Mouse (Mus musculus): ENCODE results near the gene Ggps1. TPM values are rescaled to one million over a fixed set of nuclear protein-coding genes. Genes with fewer than 3 reads are reported as not detected.
"Not testable (repeated sequence)": the region's sequence is repeated elsewhere in the genome, so short reads cannot be mapped to it uniquely, and the experiment has no call there.

The Ggps1 gene
- total and polyA plus RNA-seq, 2 experiments from 2014 or later, result 80.0 to 120 TPM

- Histone ChIP-seq H3K4me2 (ENCODE audit: low read depth, low read length) (no peak overlapping the region), H3K27me3 (ENCODE audit: insufficient read depth, low read length) (no peaks in the 10 kb centered on the region), H3K9me3 (ENCODE audit: low read length) (no peaks in the 10 kb centered on the region), H3K36me3 (ENCODE audit: insufficient read depth, low read length) (peaks cover 18% of the 10 kb centered on the region; the same call in 1 of the 2 replicates), H3K27ac (no peak overlapping the region), H3K9ac (replicated peaks; ENCODE audit: low read length) (no peak overlapping the region), H3K4me3 (ENCODE audit: low read length) (no peak overlapping the region), H3K4me1 (ENCODE audit: insufficient read depth, low read length) (no peaks in the 10 kb centered on the region)
- ATAC-seq (no peak), DNase-seq (ENCODE audit: low spot score) (no peak)
- no peak for TF ChIP-seq CTCF (IDR thresholded peaks at IDR 0.05; ENCODE audit: low read depth)
- WGBS, result 93% methylated on average over 6 of the region's 6 CpGs
These were observed 37.0 kb downstream of the Ggps1 start for GRCm38 (mm10) chr13:14026154-14026820.

GRCm38 (mm10) chr13:14025554-14025953 is 37.7 kb downstream of the Ggps1 start:
- Histone ChIP-seq H3K4me3 (ENCODE audit: low read length) (no peak overlapping the region), H3K4me2 (ENCODE audit: low read depth, low read length) (no peak overlapping the region), H3K9ac (replicated peaks; ENCODE audit: low read length) (no peak overlapping the region), H3K4me1 (ENCODE audit: insufficient read depth, low read length) (no peaks in the 10 kb centered on the region), H3K36me3 (ENCODE audit: insufficient read depth, low read length) (peaks cover 18% of the 10 kb centered on the region; the same call in 1 of the 2 replicates), H3K9me3 (ENCODE audit: low read length) (no peaks in the 10 kb centered on the region), H3K27me3 (ENCODE audit: insufficient read depth, low read length) (no peaks in the 10 kb centered on the region), H3K27ac (no peak overlapping the region)
- TF ChIP-seq CTCF (IDR thresholded peaks at IDR 0.05; ENCODE audit: low read depth), result no peak
- DNase-seq (ENCODE audit: low spot score), result no peak
- 94% methylated on average over 6 of the region's 6 CpGs for WGBS
- no peak for ATAC-seq

GRCm38 (mm10) chr13:14021417-14021816 is 41.9 kb downstream of the Ggps1 start:
- H3K27me3 ChIP-seq (ENCODE audit: insufficient read depth, low read length); DNase-seq (ENCODE audit: low spot score); H3K4me1 ChIP-seq (ENCODE audit: insufficient read depth, low read length); H3K27ac ChIP-seq; ATAC-seq; H3K9ac ChIP-seq (replicated peaks; ENCODE audit: low read length); H3K4me3 ChIP-seq (ENCODE audit: low read length); H3K9me3 ChIP-seq (ENCODE audit: low read length); H3K4me2 ChIP-seq (ENCODE audit: low read depth, low read length): not testable (repeated sequence)
- peaks cover 17% of the 10 kb centered on the region for H3K36me3 ChIP-seq (ENCODE audit: insufficient read depth, low read length)
- 74% methylated on average over 10 of the region's 12 CpGs for WGBS

- Histone ChIP-seq H3K9me3 (ENCODE audit: low read length) (no peaks in the 10 kb centered on the region), H3K4me1 (ENCODE audit: insufficient read depth, low read length) (no peaks in the 10 kb centered on the region), H3K4me2 (ENCODE audit: low read depth, low read length) (no peak overlapping the region), H3K27me3 (ENCODE audit: insufficient read depth, low read length) (no peaks in the 10 kb centered on the region), H3K27ac (no peak overlapping the region), H3K36me3 (ENCODE audit: insufficient read depth, low read length) (peaks cover 17% of the 10 kb centered on the region), H3K4me3 (ENCODE audit: low read length) (no peak overlapping the region), H3K9ac (replicated peaks; ENCODE audit: low read length) (no peak overlapping the region)
- ATAC-seq (no peak), DNase-seq (ENCODE audit: low spot score) (no peak)
- TF ChIP-seq CTCF (IDR thresholded peaks at IDR 0.05; ENCODE audit: low read depth), result no peak
- WGBS, result 97% methylated on average over 3 of the region's 3 CpGs
These were observed 44.4 kb downstream of the Ggps1 start for GRCm38 (mm10) chr13:14018852-14019251.

- no peak overlapping the region for H3K9ac ChIP-seq (replicated peaks; ENCODE audit: low read length)
- no peak for TF ChIP-seq CTCF (IDR thresholded peaks at IDR 0.05; ENCODE audit: low read depth)
- H3K27me3 ChIP-seq (ENCODE audit: insufficient read depth, low read length), result no peaks in the 10 kb centered on the region
- no peaks in the 10 kb centered on the region for H3K9me3 ChIP-seq (ENCODE audit: low read length)
- H3K4me1 ChIP-seq (ENCODE audit: insufficient read depth, low read length), result no peaks in the 10 kb centered on the region
- ATAC-seq (no peak), DNase-seq (ENCODE audit: low spot score) (no peak)
- H3K36me3 ChIP-seq (ENCODE audit: insufficient read depth, low read length), result peaks cover 17% of the 10 kb centered on the region
- H3K27ac ChIP-seq, result no peak overlapping the region
- no peak overlapping the region for H3K4me2 ChIP-seq (ENCODE audit: low read depth, low read length)
- H3K4me3 ChIP-seq (ENCODE audit: low read length), result no peak overlapping the region
These were observed 45.0 kb downstream of the Ggps1 start for GRCm38 (mm10) chr13:14018283-14018682.

GRCm38 (mm10) chr13:14015609-14016008 is 47.7 kb downstream of the Ggps1 start:
- DNase-seq (ENCODE audit: low spot score), result no peak
- H3K36me3 ChIP-seq (ENCODE audit: insufficient read depth, low read length), result peaks cover 17% of the 10 kb centered on the region
- H3K9me3 ChIP-seq (ENCODE audit: low read length), result no peaks in the 10 kb centered on the region
- H3K27ac ChIP-seq, result no peak overlapping the region
- no peak overlapping the region for H3K4me3 ChIP-seq (ENCODE audit: low read length)
- H3K4me1 ChIP-seq (ENCODE audit: insufficient read depth, low read length), result no peaks in the 10 kb centered on the region
- WGBS, result 91% methylated on average over 6 of the region's 6 CpGs
- no peak overlapping the region for H3K9ac ChIP-seq (replicated peaks; ENCODE audit: low read length)
- H3K27me3 ChIP-seq (ENCODE audit: insufficient read depth, low read length), result no peaks in the 10 kb centered on the region
- ATAC-seq, result no peak
- no peak for TF ChIP-seq CTCF (IDR thresholded peaks at IDR 0.05; ENCODE audit: low read depth)
- H3K4me2 ChIP-seq (ENCODE audit: low read depth, low read length), result no peak overlapping the region

GRCm38 (mm10) chr13:14014540-14014939 is 48.7 kb downstream of the Ggps1 start:
- no peaks in the 10 kb centered on the region for H3K4me1 ChIP-seq (ENCODE audit: insufficient read depth, low read length)
- no peak for DNase-seq (ENCODE audit: low spot score)
- no peak overlapping the region for H3K9ac ChIP-seq (replicated peaks; ENCODE audit: low read length)
- 93% methylated on average over 4 of the region's 4 CpGs for WGBS
- H3K4me2 ChIP-seq (ENCODE audit: low read depth, low read length), result no peak overlapping the region
- peaks cover 14% of the 10 kb centered on the region for H3K36me3 ChIP-seq (ENCODE audit: insufficient read depth, low read length)
- no peaks in the 10 kb centered on the region for H3K9me3 ChIP-seq (ENCODE audit: low read length)
- no peak overlapping the region for H3K27ac ChIP-seq
- H3K27me3 ChIP-seq (ENCODE audit: insufficient read depth, low read length), result no peaks in the 10 kb centered on the region
- no peak for ATAC-seq
- H3K4me3 ChIP-seq (ENCODE audit: low read length), result no peak overlapping the region
- TF ChIP-seq CTCF (IDR thresholded peaks at IDR 0.05; ENCODE audit: low read depth), result no peak
